Mouse (Mus musculus) lung, postnatal 4 days (tissue): ENCODE data around the gene Sprr2h.

Source experiments
- DNase-seq, 2 experiments: peaks; one replicate each; pipeline ENCODE4 v3.0.0; 2021

Gene Sprr2h

GRCm38 (mm10) chr3:92385385-92385784, at the start of gene Sprr2h:
Gene Sprr2h, plus strand, starts transcription at chr3:92385685.
- DNase-seq, result no peak

DNA sequence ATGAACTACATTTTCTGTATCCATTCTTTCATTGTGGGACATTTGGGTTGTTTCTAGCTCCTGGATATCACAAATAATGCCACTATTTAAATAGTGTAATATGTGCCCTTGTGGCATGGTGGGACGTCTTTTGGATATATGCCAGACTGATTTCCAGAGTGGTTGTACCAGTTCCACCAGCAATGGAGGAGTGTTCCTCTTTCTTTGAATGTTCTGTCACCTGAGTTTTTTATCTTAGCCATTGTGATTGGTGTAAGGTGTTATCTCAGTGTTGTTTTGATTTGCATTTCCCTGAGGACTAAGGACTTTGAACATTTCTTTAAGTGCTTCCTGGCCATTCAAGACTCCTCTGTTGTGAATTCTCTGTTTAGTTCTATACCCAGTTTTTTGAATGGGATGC, 49.2 kb upstream of the Sprr2h start:
- DNase-seq, result no peak

DNA sequence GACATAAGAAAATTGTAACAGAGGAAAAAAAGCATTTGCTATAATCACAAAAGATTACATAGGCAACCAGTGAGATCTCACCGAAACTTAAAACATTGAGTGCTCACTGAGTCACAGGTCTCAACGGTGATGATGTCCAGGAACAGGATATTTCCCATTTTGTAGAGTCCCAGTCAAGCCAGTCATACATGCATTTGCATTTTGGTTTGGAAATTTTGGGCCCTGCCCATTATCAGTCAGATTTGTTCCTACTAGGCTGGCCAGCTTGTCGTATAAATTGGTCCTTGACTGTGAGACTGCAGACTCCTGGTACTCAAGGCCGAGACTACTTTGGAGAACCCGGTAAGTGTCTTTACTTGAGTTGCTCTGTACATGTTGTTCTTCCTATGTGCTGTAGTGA, 46.6 kb upstream of the Sprr2h start, which contains the start of gene Sprr2d:
TSS of gene Sprr2d (plus strand) at position 301 of the 400 bp plus-strand sequence.
- no peak for DNase-seq

DNA sequence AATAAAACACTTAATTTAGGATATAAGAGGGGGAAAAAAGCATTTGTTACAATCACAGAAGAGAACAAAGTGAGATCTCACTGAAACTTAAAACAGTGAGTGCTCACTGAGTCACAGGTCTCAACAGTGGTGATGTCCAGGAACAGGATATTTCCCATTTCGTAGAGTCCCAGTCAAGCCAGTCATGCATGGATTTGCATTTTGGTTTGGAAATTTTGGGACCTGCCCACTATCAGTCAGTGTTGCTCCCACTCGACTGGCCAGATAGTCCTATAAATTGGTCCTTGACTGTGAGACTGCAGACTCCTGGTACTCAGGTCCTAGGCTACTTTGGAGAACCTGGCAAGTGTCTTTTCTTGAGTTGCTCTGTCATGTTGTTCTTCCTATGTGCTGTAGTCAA, 33.6 kb upstream of the Sprr2h start, which contains the start of gene Sprr2e:
TSS of gene Sprr2e (plus strand) at position 301 of the 400 bp plus-strand sequence.
- no peak for DNase-seq

DNA sequence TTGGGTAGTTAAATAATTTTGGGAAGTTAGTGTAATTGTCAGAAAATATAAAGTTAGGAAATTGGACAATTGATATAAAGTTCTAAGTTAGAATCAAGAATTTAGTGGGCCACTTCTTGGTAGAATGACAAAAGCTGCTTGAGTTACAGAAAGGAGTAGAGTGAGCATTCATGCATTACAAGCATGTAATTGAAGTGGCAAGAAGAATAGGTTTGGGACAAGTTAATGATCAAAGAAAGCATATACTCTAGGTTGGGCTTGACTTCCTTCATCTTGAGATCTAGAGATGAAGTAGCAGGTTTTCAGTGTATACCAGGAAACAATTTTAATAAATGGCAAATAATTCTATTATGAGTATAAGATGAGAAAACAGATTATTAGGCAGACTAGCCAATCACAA, 23.9 kb upstream of the Sprr2h start:
- no peak for DNase-seq

DNA sequence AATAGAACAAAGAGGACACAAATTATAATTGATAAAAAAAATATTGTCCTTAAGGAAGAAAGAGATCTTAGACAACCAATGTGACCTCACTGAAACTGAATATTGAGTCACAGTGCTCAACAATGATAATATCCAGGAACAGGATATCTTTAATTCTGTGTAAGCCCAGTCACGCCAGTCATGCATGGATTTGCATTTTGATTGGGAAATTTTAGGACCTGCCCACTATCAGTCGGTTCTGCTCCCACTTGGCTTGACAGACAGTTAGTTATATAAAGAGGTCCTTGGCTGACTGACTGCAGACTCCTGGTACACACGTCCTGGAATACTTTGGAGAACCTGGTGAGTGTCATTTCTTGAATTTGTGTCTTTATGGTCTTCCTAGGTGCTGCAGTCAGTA, 20.6 kb upstream of the Sprr2h start, which contains the start of gene Sprr2f:
TSS of gene Sprr2f (plus strand) at position 301 of the 400 bp plus-strand sequence.
- DNase-seq, result no peak

DNA sequence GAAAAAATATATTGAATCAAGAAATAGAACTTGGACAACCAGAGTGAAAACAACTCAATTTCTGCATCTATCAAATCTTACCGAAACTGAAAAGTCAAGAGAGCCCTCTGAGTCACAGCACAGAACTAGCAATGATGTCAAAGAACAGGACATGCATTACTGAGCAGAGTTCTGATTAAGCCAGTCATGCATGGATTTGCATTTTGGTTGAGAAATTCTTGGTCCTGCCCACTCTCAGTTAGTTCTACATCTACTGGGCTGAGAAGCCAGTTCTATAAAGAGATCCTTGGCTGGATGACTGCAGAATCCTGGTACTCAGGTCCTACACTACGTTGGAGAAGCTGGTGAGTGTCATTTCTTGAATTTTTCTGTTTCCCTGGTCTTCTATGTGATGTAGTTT, 11.9 kb upstream of the Sprr2h start:
- no peak for DNase-seq

- no peak for DNase-seq
Observed at GRCm38 (mm10) chr3:92394301-92394700, 8.8 kb downstream of the Sprr2h start.

- no peak for DNase-seq
Observed at GRCm38 (mm10) chr3:92407691-92408090, 22.2 kb downstream of the Sprr2h start, which contains the start of gene Sprr2i. Gene Sprr2i, plus strand, starts transcription at chr3:92407991.

GRCm38 (mm10) chr3:92417782-92418181, 32.3 kb downstream of the Sprr2h start, which contains the start of gene Sprr2j-ps:
Gene Sprr2j-ps, plus strand, starts transcription at chr3:92418082.
- DNase-seq, result no peak

- no peak for DNase-seq
Observed at GRCm38 (mm10) chr3:92429323-92429722, 43.8 kb downstream of the Sprr2h start, which contains the start of gene Gm9774. Gene Gm9774, minus strand, starts transcription at chr3:92429423.

GRCm38 (mm10) chr3:92432282-92432681, 46.8 kb downstream of the Sprr2h start, which contains the start of gene Sprr2k:
Gene Sprr2k, plus strand, starts transcription at chr3:92432582.
- no peak for DNase-seq
